Mouse (Mus musculus) ovary, postnatal 10 days (tissue): ENCODE data around the gene Krtcap3.

ENCODE experiments used
- DNase-seq: peaks from one replicate; pipeline ENCODE4 v3.0.0; 2022; ENCODE audit warnings: low spot score

Gene Krtcap3

GRCm38 (mm10) chr5:31252795-31253545, 1.5 kb downstream of the Krtcap3 start:
- DNase-seq = no peak

- DNase-seq = no peak
Measured at GRCm38 (mm10) chr5:31253806-31254205, 2.3 kb downstream of the Krtcap3 start.

DNA sequence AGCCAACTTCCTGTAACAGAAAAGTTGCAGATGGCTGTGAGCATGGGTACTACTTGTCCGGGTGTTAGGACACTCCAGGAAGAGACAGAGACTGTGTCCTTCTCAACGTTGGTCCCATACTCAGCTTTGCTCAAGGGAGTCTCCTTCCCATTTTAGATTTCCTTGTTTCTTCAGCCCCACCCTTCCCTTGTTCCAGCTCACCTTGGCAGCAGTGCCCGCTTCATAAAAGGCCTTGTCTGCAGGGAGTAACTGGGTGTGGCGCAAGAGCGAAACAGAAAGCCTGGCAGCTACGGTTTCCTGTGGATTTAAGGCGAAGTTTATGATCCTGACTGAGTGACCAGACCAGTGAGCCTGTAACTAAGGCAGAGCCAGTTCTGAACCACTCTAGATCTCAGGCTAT, 3.0 kb downstream of the Krtcap3 start:
- no peak for DNase-seq

GRCm38 (mm10) chr5:31254901-31255300, 3.4 kb downstream of the Krtcap3 start:
- no peak for DNase-seq

- DNase-seq = no peak
Measured at GRCm38 (mm10) chr5:31255381-31255780, 3.9 kb downstream of the Krtcap3 start.

GRCm38 (mm10) chr5:31255971-31256370, 4.5 kb downstream of the Krtcap3 start:
- no peak for DNase-seq

DNA sequence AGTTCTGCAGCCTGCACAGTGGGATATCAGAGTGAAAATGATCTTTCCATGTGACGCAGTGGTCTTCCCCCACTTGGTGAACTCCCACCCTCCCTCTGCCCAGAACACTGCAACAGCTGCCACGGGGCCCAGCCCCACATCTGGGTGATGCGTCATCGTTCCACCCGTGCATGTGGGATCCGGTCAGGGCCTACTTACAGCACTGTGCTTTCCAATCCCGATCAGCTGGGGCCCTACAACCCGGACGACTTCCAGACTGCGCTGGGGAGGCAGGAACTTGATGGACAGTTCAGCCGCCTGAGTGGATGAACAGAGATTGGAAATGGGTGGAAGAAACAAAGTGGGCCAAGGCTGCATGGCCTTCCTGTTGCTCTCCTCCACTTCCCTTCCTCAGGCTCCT, 6.1 kb downstream of the Krtcap3 start:
- no peak for DNase-seq

DNA sequence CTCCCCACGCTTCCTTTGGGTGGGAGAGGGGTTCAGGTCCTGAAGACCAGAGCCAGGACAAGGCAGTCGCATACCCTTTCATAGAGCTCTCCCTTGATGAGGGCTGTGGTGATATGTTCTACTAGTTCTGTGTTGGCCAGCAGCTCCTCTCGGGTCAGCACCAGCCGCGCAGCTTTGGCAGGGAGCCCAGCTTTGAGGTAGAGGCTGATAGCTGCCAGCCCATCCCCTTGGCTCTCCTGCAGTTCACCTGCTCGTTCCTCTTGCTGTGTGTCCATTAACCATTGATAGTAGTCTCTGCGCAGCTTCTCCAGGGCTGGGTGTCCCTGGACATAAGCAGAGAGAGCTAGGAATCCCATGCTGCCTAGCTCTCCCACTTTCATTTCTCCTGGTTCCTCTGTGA, 14.6 kb downstream of the Krtcap3 start:
- DNase-seq = no peak

DNA sequence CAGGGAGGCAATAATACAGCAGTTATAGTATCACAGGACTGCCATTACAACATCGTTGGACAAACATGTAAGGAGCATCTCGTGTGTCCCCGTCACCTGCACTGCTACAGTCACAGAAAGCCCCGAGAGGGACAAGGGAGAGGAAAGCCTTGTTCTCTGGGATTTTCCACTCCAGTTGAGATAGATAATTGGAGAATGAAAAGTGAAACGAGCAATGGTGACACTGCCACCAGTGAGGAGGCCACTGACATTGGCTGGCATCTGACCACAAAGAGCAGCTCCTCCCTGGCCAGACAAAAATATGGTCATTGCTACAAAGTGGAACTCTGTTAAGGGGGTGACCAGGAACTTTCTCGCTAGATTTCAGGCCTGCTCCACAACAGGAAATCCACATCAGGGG, 16.2 kb downstream of the Krtcap3 start:
- DNase-seq = no peak

DNA sequence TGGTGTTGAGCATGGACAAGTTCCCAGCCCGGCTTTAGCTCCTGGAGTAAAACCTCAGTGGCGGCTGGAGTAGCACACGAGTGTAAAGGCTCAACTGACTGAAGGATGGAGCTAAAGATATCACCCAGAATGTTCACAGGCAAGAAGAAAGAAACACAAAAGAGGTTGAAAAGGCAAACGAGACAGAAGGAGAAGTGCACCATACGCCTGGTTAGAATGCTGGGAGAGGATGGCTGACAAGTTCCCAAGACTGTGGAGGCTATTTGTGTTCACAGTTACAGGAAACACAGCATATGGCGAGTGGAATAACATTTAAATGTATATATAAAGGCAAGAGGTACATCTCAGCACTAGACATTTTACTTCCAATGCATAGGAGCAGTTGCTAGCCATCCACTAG, 21.5 kb downstream of the Krtcap3 start:
- DNase-seq = no peak

DNA sequence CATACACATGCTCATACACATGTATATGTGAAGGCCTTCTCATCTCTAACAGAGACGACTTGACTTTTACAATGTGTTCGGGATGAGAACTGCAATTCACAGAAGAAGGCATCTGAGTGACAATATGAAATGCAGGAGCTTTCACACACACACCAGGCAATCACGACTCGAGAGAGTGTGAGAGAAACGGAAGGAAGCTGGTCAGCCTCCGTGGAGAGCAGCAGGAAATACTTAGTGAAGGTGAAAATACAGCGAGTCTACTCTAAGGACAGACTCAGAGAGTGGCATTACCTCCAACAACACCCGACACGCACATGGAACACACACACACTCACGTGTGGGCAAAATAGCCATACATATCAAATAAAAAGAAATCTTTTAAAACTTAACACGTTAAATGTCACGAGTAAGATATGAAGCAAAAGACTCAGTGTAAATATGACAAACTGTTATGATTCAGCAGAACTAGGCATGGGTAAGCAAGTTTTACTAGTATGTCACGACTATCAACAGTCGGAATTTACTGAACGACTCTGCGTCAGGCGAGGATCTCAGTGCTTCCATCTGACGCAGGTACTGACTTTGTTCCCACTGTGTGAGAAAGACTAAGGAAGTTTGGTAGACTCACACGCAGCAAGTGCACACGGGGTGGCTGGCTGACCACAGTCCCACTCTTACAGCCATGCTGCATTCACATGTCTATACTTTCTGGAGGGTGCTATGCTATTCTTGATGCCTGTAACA, 27.9 kb downstream of the Krtcap3 start:
- DNase-seq = no peak

DNA sequence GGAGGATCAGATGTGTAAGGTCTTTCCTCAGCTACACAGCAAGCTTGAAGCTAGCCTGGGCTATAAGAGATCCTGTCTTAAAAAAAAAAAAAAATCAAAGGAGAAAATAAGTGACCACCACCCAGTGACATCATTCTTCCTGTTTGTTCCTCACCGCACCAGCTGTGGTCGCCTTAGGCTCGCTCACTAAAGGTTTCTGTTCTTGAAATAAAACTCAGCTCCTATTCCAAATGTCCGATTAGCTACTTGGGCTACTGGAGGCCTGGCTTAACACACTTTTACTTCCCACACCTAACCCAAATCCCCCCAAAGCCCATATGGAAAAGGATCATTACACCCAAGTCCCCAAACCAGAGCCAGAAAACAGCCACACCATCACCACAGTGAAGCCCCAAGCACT, 36.7 kb downstream of the Krtcap3 start:
- DNase-seq = no peak

DNA sequence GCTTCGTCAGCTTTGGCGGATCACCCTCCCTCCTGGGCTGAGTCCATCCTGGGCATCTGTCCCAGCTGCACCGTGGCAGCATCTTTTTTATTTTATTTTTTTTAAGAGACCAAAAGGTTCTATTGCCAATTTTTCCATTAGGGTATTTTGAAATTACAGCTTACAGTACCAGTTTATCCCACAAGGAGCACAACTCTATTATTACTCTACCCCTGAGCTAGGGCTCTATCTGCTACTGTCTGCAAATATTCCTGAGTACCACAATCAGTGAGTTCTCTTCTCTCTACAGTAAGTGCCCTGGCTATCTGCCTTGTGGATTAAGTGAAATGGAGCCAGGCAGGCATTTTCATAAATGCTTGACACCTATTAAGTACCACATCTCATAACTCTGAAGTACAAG, 37.2 kb downstream of the Krtcap3 start:
- no peak for DNase-seq

DNA sequence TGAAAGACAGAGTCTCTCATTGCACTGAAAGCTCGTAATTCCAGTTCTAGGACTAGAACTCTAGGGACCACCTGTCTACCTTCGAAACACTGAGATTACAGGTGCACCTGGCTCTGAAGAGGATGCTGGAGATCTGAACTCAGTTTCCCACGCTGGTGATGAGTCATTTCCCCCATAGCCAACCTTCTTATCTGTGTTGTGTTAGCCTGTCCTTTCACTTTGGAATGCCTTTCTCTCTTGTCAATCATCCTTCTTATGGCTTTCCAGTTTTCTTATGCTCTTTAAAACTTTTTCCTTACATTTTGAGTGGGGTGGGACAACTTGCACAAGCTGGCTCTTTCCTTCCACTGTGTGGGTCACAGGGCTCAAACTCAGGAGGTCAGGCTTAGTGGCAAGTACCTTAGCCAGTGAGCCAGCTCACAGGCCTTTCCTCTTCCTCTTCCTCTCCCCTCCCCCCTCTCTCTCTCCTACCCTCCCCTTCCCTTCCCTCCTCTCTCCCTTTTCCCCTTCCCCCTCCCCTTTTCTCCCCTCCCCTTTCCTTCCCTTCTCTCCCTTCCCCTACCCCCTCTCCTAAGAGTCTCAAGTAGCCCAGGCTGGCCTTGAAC, 38.2 kb downstream of the Krtcap3 start:
- no peak for DNase-seq

DNA sequence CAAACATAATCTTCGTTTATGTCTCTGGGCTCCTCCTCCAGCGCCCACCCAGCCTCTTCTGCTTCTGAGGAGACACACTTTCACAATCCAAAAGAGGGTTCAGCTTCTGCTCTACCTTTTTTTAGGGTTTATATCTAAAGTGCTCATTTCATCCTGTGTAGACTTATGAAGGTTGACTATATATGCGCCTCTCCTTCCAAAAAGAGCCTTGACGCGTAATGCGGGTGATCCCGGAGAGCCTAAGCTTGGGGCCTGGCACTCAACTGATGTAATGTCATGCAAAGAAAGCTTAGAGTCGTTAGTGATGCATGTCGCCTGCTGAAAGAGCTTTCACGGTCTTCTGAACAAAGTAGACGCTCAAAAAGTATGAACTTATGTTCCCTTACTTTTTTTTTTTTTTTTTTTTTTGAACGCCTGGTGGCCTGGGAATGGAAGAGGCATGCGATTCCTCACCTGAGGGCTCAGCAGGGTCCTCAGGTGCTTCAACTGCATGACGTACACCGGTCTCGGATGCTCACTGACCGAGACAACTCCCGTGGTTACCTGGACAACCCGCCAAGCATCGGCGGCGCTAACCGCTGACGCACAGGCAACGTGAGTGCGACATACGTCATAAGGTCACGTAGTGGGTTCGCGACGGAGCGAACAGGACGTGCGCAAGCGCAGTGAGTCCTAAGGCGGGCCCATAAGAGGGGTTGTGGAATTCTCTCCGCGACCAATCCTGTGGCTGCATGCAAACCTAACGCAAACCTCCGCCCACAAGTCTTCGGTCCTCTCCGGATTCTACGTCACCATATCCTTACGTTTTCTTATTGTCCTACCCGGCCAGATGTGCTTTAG, 39.2 kb downstream of the Krtcap3 start, which contains the start of gene Ift172:
Gene Ift172, minus strand, starts transcription at position 596 of the 840 bp plus-strand sequence.
- peak; percentile 80 for DNase-seq

DNA sequence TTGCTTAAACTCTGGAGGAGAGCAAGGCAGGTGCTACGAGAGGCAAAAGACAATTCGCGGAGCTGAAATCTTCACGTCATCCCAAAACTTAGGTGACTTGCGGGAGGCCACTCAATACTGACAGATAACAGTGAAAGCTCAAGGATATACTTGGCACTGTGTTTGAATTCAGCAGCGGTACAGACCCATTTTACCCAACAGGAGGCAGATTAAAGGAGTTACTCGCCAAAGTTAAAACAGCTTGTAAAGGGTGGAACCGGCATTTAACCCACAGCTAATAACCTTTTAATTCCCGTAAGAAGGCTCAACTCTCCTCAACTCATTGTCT, 39.8 kb downstream of the Krtcap3 start:
- no peak for DNase-seq

- no peak for DNase-seq
Measured at GRCm38 (mm10) chr5:31294964-31295605, 43.6 kb downstream of the Krtcap3 start.

- no peak for DNase-seq
Measured at GRCm38 (mm10) chr5:31295606-31296141, 44.2 kb downstream of the Krtcap3 start, which contains the start of gene Fndc4. Gene Fndc4, minus strand, starts transcription at chr5:31296080.

- no peak for DNase-seq
Measured at GRCm38 (mm10) chr5:31297047-31297757, 45.7 kb downstream of the Krtcap3 start, which contains the start of gene Gckr. Gene Gckr, plus strand, starts transcription at chr5:31297443.

- DNase-seq = no peak
Measured at GRCm38 (mm10) chr5:31297981-31298380, 46.5 kb downstream of the Krtcap3 start.

DNA sequence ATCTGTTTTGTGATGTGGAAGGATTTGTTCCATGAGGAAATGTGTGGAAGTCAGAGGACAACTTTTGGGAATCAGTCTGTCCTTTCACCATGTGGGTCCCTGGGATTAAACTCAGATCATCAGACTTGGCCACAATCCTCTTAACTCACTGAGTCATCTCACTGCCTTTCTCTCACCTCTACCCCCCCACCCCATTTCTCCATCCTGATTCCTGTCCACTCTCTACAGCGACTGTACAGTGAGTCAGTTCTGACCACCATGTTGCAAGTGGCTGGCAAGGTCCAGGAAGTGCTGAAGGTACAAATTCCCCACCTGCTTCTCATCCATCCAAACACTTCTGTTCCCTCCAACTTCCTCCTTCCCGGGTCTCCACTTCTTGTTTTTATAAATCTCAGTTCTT, 47.0 kb downstream of the Krtcap3 start:
- DNase-seq = no peak
